Mouse (Mus musculus) forebrain, embryonic 14.5 days (tissue): ENCODE results near the gene Tmco3. TPM values are rescaled to one million over a fixed set of nuclear protein-coding genes. Genes with fewer than 3 reads are reported as not detected.
A peak's percentile ranks its signal among the peaks of the same experiment; 100 is the strongest.

ENCODE experiments used
- ATAC-seq: fragments of 200-750 bp; cut with Nextera tagmentation; 2 replicates; pipeline ENCODE4 v1.8.0; 2017; ENCODE audit warnings: mild to moderate bottlenecking, moderate library complexity
- DNase-seq: peaks from one replicate; pipeline ENCODE4 v3.0.0-alpha.2; 2015; ENCODE audit warnings: low spot score
- H3K27ac ChIP-seq: fragments of 300-500 bp; sonication (generic); 2 replicates; pipeline ENCODE4 v1.5.1; 2014; ENCODE audit warnings: low read depth, mild to moderate bottlenecking, control low read depth, low read length, moderate library complexity
- H3K27me3 ChIP-seq: fragments of 300-500 bp; sonication (generic); replicated peaks from 2 replicates; pipeline ENCODE4 v1.6.1; 2014; ENCODE audit warnings: low read length, control low read depth, mixed read lengths; ENCODE audit not compliant: control insufficient read depth, insufficient read depth
- H3K36me3 ChIP-seq: fragments of 300-500 bp; sonication (generic); 2 replicates; pipeline ENCODE4 v1.6.1; 2014; ENCODE audit warnings: low read length, control low read depth; ENCODE audit not compliant: control insufficient read depth, insufficient read depth
- H3K4me1 ChIP-seq: fragments of 300-500 bp; sonication (generic); 2 replicates; pipeline ENCODE4 v1.6.1; 2014; ENCODE audit warnings: antibody characterized with exemption, low read length, control low read depth; ENCODE audit not compliant: control insufficient read depth, insufficient read depth
- H3K4me2 ChIP-seq: fragments of 300-500 bp; sonication (generic); 2 replicates; pipeline ENCODE4 v1.6.1; 2014; ENCODE audit warnings: mild to moderate bottlenecking, control low read depth, low read length
- H3K4me3 ChIP-seq: fragments of 300-500 bp; sonication (generic); 2 replicates; pipeline ENCODE4 v1.5.1; 2014; ENCODE audit warnings: low read depth, low read length, control low read depth
- H3K9ac ChIP-seq: fragments of 300-500 bp; sonication (generic); 2 replicates; pipeline ENCODE4 v1.6.1; 2014; ENCODE audit warnings: mild to moderate bottlenecking, low read length, control low read depth, moderate library complexity
- H3K9me3 ChIP-seq: fragments of 300-500 bp; sonication (generic); replicated peaks from 2 replicates; pipeline ENCODE4 v1.6.1; 2016; ENCODE audit warnings: low read length, control low read depth, mixed read lengths; ENCODE audit not compliant: control insufficient read depth
- WGBS: fragments of 180-500 bp; shearing (Covaris S2); extraction: QIAGEN DNeasy Blood & Tissue Kit; methylation state at CpG from one replicate; pipeline ENCODE4 v1.1.7; 2014; 5-methylcytosine and 5-hydroxymethylcytosine counted together
- polyA plus RNA-seq: library from polyadenylated mRNA; unstranded; fragments of >200 nt; fragmentation: Nextera tagmentation; extraction: Ambion mirVana; gene quantifications from 2 replicates; pipeline ENCODE4 v1.2.1, GENCODE M21; 2014

The Tmco3 gene
- polyA plus RNA-seq, 1 experiment from 2014 or later: 30.7 TPM

- DNase-seq: no peak
- Histone ChIP-seq H3K9ac (no peak overlapping the region), H3K4me1 (no peaks in the 10 kb centered on the region), H3K27ac (no peak overlapping the region), H3K27me3 (no peaks in the 10 kb centered on the region), H3K9me3 (no peaks in the 10 kb centered on the region), H3K4me2 (no peak overlapping the region), H3K36me3 (peaks cover 77% of the 10 kb centered on the region), H3K4me3 (no peak overlapping the region)
- ATAC-seq: no peak
- 97% methylated on average over 8 of the region's 8 CpGs for WGBS
Observed at GRCm38 (mm10) chr8:13299571-13299970, 11.6 kb downstream of the Tmco3 start.

- WGBS: 88% methylated on average over 7 of the region's 7 CpGs
- Histone ChIP-seq H3K4me3 (no peak overlapping the region), H3K4me2 (no peak overlapping the region), H3K4me1 (no peaks in the 10 kb centered on the region), H3K36me3 (peaks cover 76% of the 10 kb centered on the region), H3K27ac (no peak overlapping the region), H3K9ac (no peak overlapping the region), H3K27me3 (no peaks in the 10 kb centered on the region), H3K9me3 (no peaks in the 10 kb centered on the region)
- DNase-seq: no peak
- ATAC-seq: no peak
Observed at GRCm38 (mm10) chr8:13301036-13301435, 13.0 kb downstream of the Tmco3 start.

DNA sequence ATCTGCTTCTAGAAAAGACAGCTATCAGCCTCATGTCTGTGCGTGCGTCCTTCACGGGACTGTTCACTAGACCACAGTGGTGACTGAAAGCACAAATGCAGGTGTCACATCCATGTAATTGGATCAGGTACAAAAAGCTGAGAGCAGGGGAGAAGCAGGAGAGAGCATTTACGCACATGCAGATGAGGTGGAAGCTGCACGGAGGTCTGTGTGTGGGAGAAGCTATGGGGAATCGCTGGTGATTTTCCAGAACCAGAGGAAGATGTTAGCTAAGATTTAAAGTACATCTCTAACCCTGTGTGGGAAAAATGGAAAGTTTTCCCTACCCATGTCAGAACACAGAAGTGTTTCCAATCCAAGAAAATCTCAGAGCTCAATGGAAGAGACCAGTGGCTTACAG, 17.5 kb downstream of the Tmco3 start:
- no peak overlapping the region for H3K4me2 ChIP-seq
- H3K4me1 ChIP-seq: no peaks in the 10 kb centered on the region
- H3K27me3 ChIP-seq: no peaks in the 10 kb centered on the region
- 95% methylated on average over 6 of the region's 6 CpGs for WGBS
- H3K4me3 ChIP-seq: no peak overlapping the region
- ATAC-seq (no peak), DNase-seq (no peak)
- no peak overlapping the region for H3K9ac ChIP-seq
- H3K36me3 ChIP-seq: peaks cover 62% of the 10 kb centered on the region; the same call in 1 of the 2 replicates
- H3K27ac ChIP-seq: no peak overlapping the region
- no peaks in the 10 kb centered on the region for H3K9me3 ChIP-seq

DNA sequence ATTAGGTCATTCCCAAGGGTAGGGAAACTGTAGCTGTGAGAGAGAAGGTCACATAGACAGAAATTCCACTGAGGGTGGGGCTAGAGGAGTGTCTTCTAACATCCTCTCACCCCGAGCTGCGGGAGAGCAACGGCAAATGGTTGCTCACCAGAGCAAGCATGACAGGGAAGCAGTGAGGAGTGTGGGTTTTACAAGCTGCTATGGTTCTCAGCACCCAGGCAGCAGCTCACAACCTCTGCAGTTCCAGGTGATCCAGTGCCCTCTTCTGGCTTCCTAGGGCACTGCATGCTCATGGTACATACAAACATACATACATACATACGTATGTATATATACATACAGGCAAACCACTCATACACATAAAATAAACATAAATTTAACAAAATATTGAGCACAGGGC, 17.9 kb downstream of the Tmco3 start:
- H3K27ac ChIP-seq: no peak overlapping the region
- 98% methylated on average over 4 of the region's 4 CpGs for WGBS
- H3K4me2 ChIP-seq: no peak overlapping the region
- H3K27me3 ChIP-seq: no peaks in the 10 kb centered on the region
- H3K4me3 ChIP-seq: no peak overlapping the region
- H3K9ac ChIP-seq: no peak overlapping the region
- ATAC-seq (no peak), DNase-seq (no peak)
- peaks cover 62% of the 10 kb centered on the region; the same call in 1 of the 2 replicates for H3K36me3 ChIP-seq
- H3K4me1 ChIP-seq: no peaks in the 10 kb centered on the region
- H3K9me3 ChIP-seq: no peaks in the 10 kb centered on the region

- H3K4me1 ChIP-seq: no peaks in the 10 kb centered on the region
- H3K4me3 ChIP-seq: no peak overlapping the region
- no peak overlapping the region for H3K4me2 ChIP-seq
- H3K27ac ChIP-seq: no peak overlapping the region
- H3K9me3 ChIP-seq: no peaks in the 10 kb centered on the region
- ATAC-seq (no peak), DNase-seq (no peak)
- H3K27me3 ChIP-seq: no peaks in the 10 kb centered on the region
- H3K36me3 ChIP-seq: peaks cover 63% of the 10 kb centered on the region; the same call in 1 of the 2 replicates
- 82% methylated on average over 7 of the region's 7 CpGs for WGBS
- H3K9ac ChIP-seq: no peak overlapping the region
Observed at GRCm38 (mm10) chr8:13306309-13306909, 18.4 kb downstream of the Tmco3 start.

GRCm38 (mm10) chr8:13306916-13307315, 18.9 kb downstream of the Tmco3 start:
- DNase-seq (no peak), ATAC-seq (no peak)
- Histone ChIP-seq H3K4me2 (no peak overlapping the region), H3K27ac (no peak overlapping the region), H3K9ac (no peak overlapping the region), H3K27me3 (no peaks in the 10 kb centered on the region), H3K4me1 (no peaks in the 10 kb centered on the region), H3K4me3 (no peak overlapping the region), H3K36me3 (peaks cover 58% of the 10 kb centered on the region; the same call in 1 of the 2 replicates), H3K9me3 (no peaks in the 10 kb centered on the region)
- WGBS: 90% methylated on average over 9 of the region's 9 CpGs

DNA sequence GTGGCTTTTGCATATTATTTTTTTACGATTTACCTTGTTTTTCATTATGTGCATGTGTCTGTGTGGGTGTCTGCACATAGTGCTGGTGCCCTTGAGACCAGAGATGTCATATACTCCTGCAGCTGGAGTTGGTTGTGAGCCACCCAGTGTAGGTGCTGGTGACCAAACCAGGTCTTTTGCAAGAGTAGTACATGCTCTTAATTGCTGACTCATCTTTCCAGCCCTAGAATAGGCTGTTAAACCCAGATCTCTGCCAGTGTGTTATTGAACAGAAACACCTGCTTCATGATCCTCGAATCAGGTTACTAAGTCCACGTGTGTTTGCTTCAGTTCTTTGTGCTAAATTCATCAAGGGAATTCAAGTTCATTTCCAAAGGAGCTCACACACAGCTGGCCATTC, 26.9 kb downstream of the Tmco3 start:
- no peak overlapping the region for H3K27ac ChIP-seq
- no peaks in the 10 kb centered on the region for H3K9me3 ChIP-seq
- H3K4me2 ChIP-seq: no peak overlapping the region
- no peaks in the 10 kb centered on the region for H3K27me3 ChIP-seq
- peaks cover 75% of the 10 kb centered on the region for H3K36me3 ChIP-seq
- ATAC-seq (no peak), DNase-seq (no peak)
- no peak overlapping the region for H3K4me3 ChIP-seq
- 88% methylated on average over 3 of the region's 3 CpGs for WGBS
- no peaks in the 10 kb centered on the region for H3K4me1 ChIP-seq
- H3K9ac ChIP-seq: no peak overlapping the region

GRCm38 (mm10) chr8:13316671-13317070, 28.7 kb downstream of the Tmco3 start:
- Histone ChIP-seq H3K9ac (no peak overlapping the region), H3K9me3 (no peaks in the 10 kb centered on the region), H3K4me1 (no peaks in the 10 kb centered on the region), H3K27me3 (no peaks in the 10 kb centered on the region), H3K27ac (no peak overlapping the region), H3K36me3 (peaks cover 71% of the 10 kb centered on the region), H3K4me2 (no peak overlapping the region), H3K4me3 (no peak overlapping the region)
- ATAC-seq (no peak), DNase-seq (no peak)
- 92% methylated on average over 10 of the region's 10 CpGs for WGBS

DNA sequence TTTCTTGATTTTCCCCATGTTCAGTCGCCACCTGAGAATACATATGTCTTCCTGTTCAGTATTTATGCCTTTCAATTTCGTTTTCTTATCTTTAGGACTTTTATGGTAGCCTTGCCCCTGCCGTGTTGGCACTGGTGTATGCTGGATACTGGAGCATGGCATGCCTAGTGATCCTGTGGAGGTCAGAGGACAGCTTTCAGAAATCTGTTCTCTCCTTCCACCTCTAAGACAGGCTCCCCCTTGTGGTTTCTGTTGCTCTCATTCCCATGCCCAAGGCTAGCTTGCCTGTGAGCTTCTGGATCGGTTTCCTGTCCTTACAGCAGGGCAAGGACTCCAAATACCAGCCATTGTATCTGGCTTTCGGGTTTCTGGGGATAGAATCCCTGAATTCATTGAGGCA, 38.6 kb downstream of the Tmco3 start:
- peaks cover 9% of the 10 kb centered on the region for H3K36me3 ChIP-seq
- WGBS: 40% methylated on average over 5 of the region's 5 CpGs
- H3K27ac ChIP-seq: no peak overlapping the region
- no peak overlapping the region for H3K4me3 ChIP-seq
- no peaks in the 10 kb centered on the region for H3K27me3 ChIP-seq
- DNase-seq: peak; percentile 34
- no peak for ATAC-seq
- no peaks in the 10 kb centered on the region for H3K9me3 ChIP-seq
- H3K9ac ChIP-seq: no peak overlapping the region
- no peak overlapping the region for H3K4me2 ChIP-seq
- no peaks in the 10 kb centered on the region for H3K4me1 ChIP-seq
